Mouse (Mus musculus): ENCODE measurements at regions not wholly inside any gene's neighbourhood (a gene's known extent, or its start where the extent isn't known, plus 50 kb on each side); places are given as distances from the start of the nearest gene placed in this dataset.

- TF ChIP-seq CTCF (IDR thresholded peaks at IDR 0.05; ENCODE audit: borderline replicate concordance, control insufficient read depth, extremely low read depth, insufficient read depth, low read length, poor library complexity): no peak
- no peak for TF ChIP-seq POLR2A (IDR thresholded peaks at IDR 0.05; ENCODE audit: control insufficient read depth, extremely low read depth, insufficient read depth, low read length, poor library complexity)
These were observed 84.2 kb upstream of the Ptgfrn start for GRCm38 (mm10) chr3:101194319-101194718.
